Mouse (Mus musculus) myocyte (in vitro differentiated cells): ENCODE data around the gene Ptges3. TPM values are rescaled to one million over a fixed set of nuclear protein-coding genes. Genes with fewer than 3 reads are reported as not detected.
"Not testable (repeated sequence)": the region's sequence is repeated elsewhere in the genome, so short reads cannot be mapped to it uniquely, and the experiment has no call there.

Source experiments
- H3K27me3 ChIP-seq: one replicate; pipeline ENCODE4 v1.6.1; 2011; ENCODE audit not compliant: control insufficient read depth, insufficient read depth, insufficient read length
- H3K36me3 ChIP-seq: one replicate; pipeline ENCODE4 v1.6.1; 2011; ENCODE audit not compliant: control insufficient read depth, insufficient read depth
- H3K4me2 ChIP-seq: one replicate; pipeline ENCODE4 v1.6.1; 2011; ENCODE audit warnings: low read depth, control low read depth
- H3K4me3 ChIP-seq: one replicate; pipeline ENCODE4 v1.5.1; 2011; ENCODE audit warnings: mild to moderate bottlenecking, control low read depth, moderate library complexity
- H3K79me2 ChIP-seq: one replicate; pipeline ENCODE4 v1.6.1; 2011; ENCODE audit not compliant: control insufficient read depth, insufficient read depth
- H3ac ChIP-seq: one replicate; pipeline ENCODE4 v1.6.1; 2011; ENCODE audit not compliant: control insufficient read depth, insufficient read length
- CEBPB ChIP-seq: IDR thresholded peaks from 2 replicates; pipeline ENCODE4 v1.6.1; 2011; ENCODE audit warnings: mild to moderate bottlenecking, moderate library complexity; ENCODE audit not compliant: poor library complexity, insufficient read depth, severe bottlenecking
- E2F4 ChIP-seq: IDR thresholded peaks from one replicate; pipeline ENCODE4 v1.6.1; 2011; ENCODE audit warnings: mild to moderate bottlenecking, control low read depth, moderate library complexity; ENCODE audit not compliant: insufficient read depth
- MAX ChIP-seq: IDR thresholded peaks from one replicate; pipeline ENCODE4 v1.6.1; 2011; ENCODE audit warnings: low read depth, mild to moderate bottlenecking, control low read depth
- MYOD1 ChIP-seq, 3 experiments: IDR thresholded peaks; one replicate each; pipeline ENCODE4 v1.6.1; 2011; ENCODE audit warnings: control low read depth in 2 of 3, low read depth in 2 of 3, mild to moderate bottlenecking in 2 of 3, moderate library complexity in 1 of 3; ENCODE audit not compliant: insufficient read length in 2 of 3, control insufficient read depth in 1 of 3
- MYOG ChIP-seq, 3 experiments: IDR thresholded peaks; one replicate each; pipeline ENCODE4 v1.6.1; 2011; ENCODE audit warnings: control low read depth in 2 of 3, low read depth in 2 of 3, mild to moderate bottlenecking in 2 of 3; ENCODE audit not compliant: insufficient read length in 2 of 3, control insufficient read depth in 1 of 3, insufficient read depth in 1 of 3
- POLR2A ChIP-seq: IDR thresholded peaks from one replicate; pipeline ENCODE4 v1.6.1; 2011; ENCODE audit warnings: low read depth, mild to moderate bottlenecking, control low read depth, moderate library complexity; ENCODE audit not compliant: insufficient read length
- POLR2AphosphoS2 ChIP-seq: IDR thresholded peaks from one replicate; pipeline ENCODE4 v1.6.1; 2011; ENCODE audit warnings: low read depth, control low read depth; ENCODE audit not compliant: insufficient read length
- REST ChIP-seq: IDR thresholded peaks from one replicate; pipeline ENCODE4 v1.6.1; 2011; ENCODE audit warnings: mild to moderate bottlenecking, control low read depth, moderate library complexity; ENCODE audit not compliant: insufficient read depth, insufficient read length
- SRF ChIP-seq: IDR thresholded peaks from one replicate; pipeline ENCODE4 v1.6.1; 2011; ENCODE audit warnings: low read depth; ENCODE audit not compliant: control insufficient read depth, insufficient read length
- TCF12 ChIP-seq: IDR thresholded peaks from one replicate; pipeline ENCODE4 v1.6.1; 2011; ENCODE audit warnings: mild to moderate bottlenecking, control low read depth; ENCODE audit not compliant: poor library complexity, insufficient read depth, severe bottlenecking
- TCF3 ChIP-seq: IDR thresholded peaks from one replicate; pipeline ENCODE4 v1.6.1; 2011; ENCODE audit warnings: low read depth, control low read depth; ENCODE audit not compliant: insufficient read length
- USF1 ChIP-seq: IDR thresholded peaks from one replicate; pipeline ENCODE4 v1.6.1; 2011; ENCODE audit warnings: low read depth, mild to moderate bottlenecking, control low read depth, moderate library complexity
- polyA plus RNA-seq: library from polyadenylated mRNA; unstranded; fragments of >200 nt; fragmentation: generic; extraction: Trizol; gene quantifications from one replicate; pipeline ENCODE4 v1.2.1, GENCODE M21; 2012; ENCODE audit warnings: missing spikeins

The Ptges3 gene
- polyA plus RNA-seq, 1 experiment = 84.3 TPM

- Histone ChIP-seq H3ac (no peak overlapping the region), H3K4me2 (no peak overlapping the region), H3K79me2 (peaks cover 100% of the 10 kb centered on the region), H3K36me3 (peaks cover 25% of the 10 kb centered on the region), H3K27me3 (no peaks in the 10 kb centered on the region), H3K4me3 (no peak overlapping the region)
- TF ChIP-seq MYOD1 (IDR thresholded peaks at IDR 0.05; ENCODE audit: control insufficient read depth in 1 of 3, insufficient read length in 2 of 3, low read depth in 2 of 3) = no peak
- no peak for TF ChIP-seq TCF12
- no peak for TF ChIP-seq REST
- TF ChIP-seq TCF3 = no peak
- TF ChIP-seq MAX = no peak
- no peak for TF ChIP-seq USF1
- TF ChIP-seq POLR2A = no peak
- no peak for TF ChIP-seq POLR2AphosphoS2
- no peak for TF ChIP-seq MYOG (IDR thresholded peaks at IDR 0.05; ENCODE audit: control insufficient read depth in 1 of 3, insufficient read depth in 1 of 3, insufficient read length in 2 of 3, low read depth in 2 of 3)
- TF ChIP-seq SRF = no peak
- TF ChIP-seq E2F4 = no peak
- TF ChIP-seq CEBPB = no peak
Measured at GRCm38 (mm10) chr10:128066072-128066471, 7.3 kb downstream of the Ptges3 start.

GRCm38 (mm10) chr10:128069201-128069600, 10.4 kb downstream of the Ptges3 start:
- Histone ChIP-seq H3ac (no peak overlapping the region), H3K27me3 (no peaks in the 10 kb centered on the region), H3K4me2 (no peak overlapping the region), H3K36me3 (peaks cover 50% of the 10 kb centered on the region), H3K4me3 (no peak overlapping the region), H3K79me2 (peaks cover 88% of the 10 kb centered on the region)
- TF ChIP-seq TCF12 (no peak), MYOG (IDR thresholded peaks at IDR 0.05; ENCODE audit: control insufficient read depth in 1 of 3, insufficient read depth in 1 of 3, insufficient read length in 2 of 3, low read depth in 2 of 3) (no peak), POLR2A (no peak), MAX (no peak), USF1 (no peak), E2F4 (no peak), POLR2AphosphoS2 (no peak), MYOD1 (IDR thresholded peaks at IDR 0.05; ENCODE audit: control insufficient read depth in 1 of 3, insufficient read length in 2 of 3, low read depth in 2 of 3) (no peak), TCF3 (no peak), CEBPB (no peak), SRF (no peak), REST (no peak)

- Histone ChIP-seq H3K36me3 (peaks cover 61% of the 10 kb centered on the region), H3K79me2 (peaks cover 76% of the 10 kb centered on the region)
- H3K27me3 ChIP-seq, H3K4me3 ChIP-seq, H3K4me2 ChIP-seq, H3ac ChIP-seq: not testable (repeated sequence)
Measured at GRCm38 (mm10) chr10:128070432-128070831, 11.7 kb downstream of the Ptges3 start.

- H3K36me3 ChIP-seq = peaks cover 40% of the 10 kb centered on the region
- not testable (repeated sequence) for H3K4me2 ChIP-seq, H3K27me3 ChIP-seq, H3ac ChIP-seq, H3K4me3 ChIP-seq, H3K79me2 ChIP-seq
Measured at GRCm38 (mm10) chr10:128078269-128078668, 19.5 kb downstream of the Ptges3 start.

GRCm38 (mm10) chr10:128080496-128080895, 21.7 kb downstream of the Ptges3 start:
- no peak overlapping the region for H3K4me3 ChIP-seq
- peaks cover 30% of the 10 kb centered on the region for H3K79me2 ChIP-seq
- no peak for TF ChIP-seq MYOG (IDR thresholded peaks at IDR 0.05; ENCODE audit: control insufficient read depth in 1 of 3, insufficient read depth in 1 of 3, insufficient read length in 2 of 3, low read depth in 2 of 3)
- no peak for TF ChIP-seq E2F4
- no peak for TF ChIP-seq CEBPB
- no peak for TF ChIP-seq REST
- no peak for TF ChIP-seq TCF12
- no peak for TF ChIP-seq MAX
- no peak for TF ChIP-seq POLR2AphosphoS2
- no peak for TF ChIP-seq MYOD1 (IDR thresholded peaks at IDR 0.05; ENCODE audit: control insufficient read depth in 1 of 3, insufficient read length in 2 of 3, low read depth in 2 of 3)
- TF ChIP-seq SRF = no peak
- no peak for TF ChIP-seq POLR2A
- no peak for TF ChIP-seq USF1
- TF ChIP-seq TCF3 = no peak
- H3K27me3 ChIP-seq = no peaks in the 10 kb centered on the region
- no peak overlapping the region for H3K4me2 ChIP-seq
- no peak overlapping the region for H3ac ChIP-seq
- peaks cover 26% of the 10 kb centered on the region for H3K36me3 ChIP-seq
